7 mouse cellular contexts compared by ENCODE assay signal in the genomic region with DNA sequence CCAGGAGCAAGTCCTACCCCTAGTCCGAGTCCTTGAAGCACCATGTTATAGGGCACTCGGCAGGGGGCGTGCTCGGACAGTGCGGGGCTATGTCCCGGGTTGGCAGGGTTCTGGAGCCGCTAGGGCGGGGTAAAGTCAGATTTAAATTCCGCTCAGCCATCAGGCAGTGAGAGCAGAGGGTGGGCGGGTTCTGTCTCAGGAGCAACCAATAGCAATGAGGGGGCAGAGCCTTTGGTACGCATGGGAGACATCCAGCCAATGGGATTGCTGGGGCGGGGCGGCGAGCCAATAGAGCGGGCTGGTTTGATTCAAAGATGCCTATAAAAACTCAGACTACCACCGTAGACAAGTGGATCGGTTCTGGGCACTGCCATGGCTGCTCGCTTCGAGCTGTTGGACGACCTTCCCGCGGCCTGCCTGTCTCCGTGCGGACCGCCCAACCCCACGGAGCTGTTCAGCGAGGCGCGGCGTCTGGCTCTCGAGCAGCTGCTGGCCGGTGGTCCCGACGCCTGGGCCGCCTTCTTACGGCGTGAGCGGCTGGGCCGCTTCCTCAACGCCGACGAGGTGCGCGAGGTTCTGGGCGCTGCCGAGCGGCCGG. TPM values are rescaled to one million over a fixed set of nuclear protein-coding genes. Genes with fewer than 3 reads are reported as not detected.
DNase-seq lines count a peak whose midpoint lies in the region; ATAC-seq lines count a peak whose summit lies in the region.

A gene (plus strand): TSS at position 352 of the 598 bp plus-strand sequence.

- WGBS in embryonic facial prominence, embryonic 11.5 days = under 1% methylated on average over 48 of the region's 48 CpGs
- under 1% methylated on average over 48 of the region's 48 CpGs for WGBS in limb, embryonic 10.5 days
- under 1% methylated on average over 48 of the region's 48 CpGs for WGBS in midbrain, embryonic 13.5 days

- peak; percentile 98 for DNase-seq in adrenal gland, postnatal 14 days
- DNase-seq in embryonic facial prominence, embryonic 11.5 days (ENCODE audit: low spot score) = peak; percentile 97
- DNase-seq in kidney, adult 11 months = peak; percentile 96
- peak; percentile 94 for DNase-seq in limb, embryonic 10.5 days (ENCODE audit: low spot score)
- peak; percentile 91 for DNase-seq in spleen, adult 12 weeks (ENCODE audit: low spot score)

- H3K27me3 ChIP-seq in embryonic facial prominence, embryonic 11.5 days (ENCODE audit: control insufficient read depth, insufficient read depth, low read length) = no peaks in the 10 kb centered on the region
- H3K27me3 ChIP-seq in limb, embryonic 10.5 days (ENCODE audit: low read depth, poor library complexity, severe bottlenecking) = no peaks in the 10 kb centered on the region
- no peaks in the 10 kb centered on the region for H3K27me3 ChIP-seq in midbrain, embryonic 13.5 days

- H3K9ac ChIP-seq in embryonic facial prominence, embryonic 11.5 days (replicated peaks; ENCODE audit: low read length) = peak within 1 kb of the TSS; percentile 75
- H3K9ac ChIP-seq in midbrain, embryonic 13.5 days (replicated peaks) = peak within 1 kb of the TSS; percentile 73

- H3K4me1 ChIP-seq in embryonic facial prominence, embryonic 11.5 days (ENCODE audit: control insufficient read depth, insufficient read depth, low read length) = no peaks in the 10 kb centered on the region; the same call in 1 of the 2 replicates
- peaks cover 44% of the 10 kb centered on the region for H3K4me1 ChIP-seq in limb, embryonic 10.5 days
- H3K4me1 ChIP-seq in midbrain, embryonic 13.5 days (replicated peaks) = peaks cover 50% of the 10 kb centered on the region

- H3K4me2 ChIP-seq in embryonic facial prominence, embryonic 11.5 days (ENCODE audit: low read depth, low read length) = peak within 1 kb of the TSS; percentile 86
- peak within 1 kb of the TSS; percentile 97 for H3K4me2 ChIP-seq in midbrain, embryonic 13.5 days (replicated peaks)

- ATAC-seq in embryonic facial prominence, embryonic 11.5 days (replicated peaks; ENCODE audit: insufficient number of reproducible peaks, low FRiP score, low TSS enrichment, low read depth) = peak; percentile 97
- peak; percentile 89 for ATAC-seq in granulocyte monocyte progenitor cell, adult 5-6 weeks (replicated peaks; ENCODE audit: poor library complexity, severe bottlenecking)
- ATAC-seq in midbrain, embryonic 13.5 days = peak; percentile 97

- H3K36me3 ChIP-seq in embryonic facial prominence, embryonic 11.5 days (replicated peaks; ENCODE audit: control insufficient read depth, insufficient read depth, low read depth, low read length) = no peaks in the 10 kb centered on the region; the same call in 1 of the 2 replicates
- peaks cover 16% of the 10 kb centered on the region for H3K36me3 ChIP-seq in limb, embryonic 10.5 days
- no peaks in the 10 kb centered on the region for H3K36me3 ChIP-seq in midbrain, embryonic 13.5 days

- peak within 1 kb of the TSS; percentile 79 for H3K4me3 ChIP-seq in embryonic facial prominence, embryonic 11.5 days (ENCODE audit: low read depth, low read length)
- H3K4me3 ChIP-seq in limb, embryonic 10.5 days = peak within 1 kb of the TSS; percentile 85
- peak within 1 kb of the TSS; percentile 62 for H3K4me3 ChIP-seq in midbrain, embryonic 13.5 days (replicated peaks)

- no peaks in the 10 kb centered on the region for H3K9me3 ChIP-seq in embryonic facial prominence, embryonic 11.5 days (replicated peaks; ENCODE audit: control insufficient read depth, low read length)
- no peaks in the 10 kb centered on the region for H3K9me3 ChIP-seq in limb, embryonic 10.5 days (replicated peaks)
- H3K9me3 ChIP-seq in midbrain, embryonic 13.5 days = no peaks in the 10 kb centered on the region

- peak within 1 kb of the TSS; percentile 57; the same call in 1 of the 2 replicates for H3K27ac ChIP-seq in embryonic facial prominence, embryonic 11.5 days (replicated peaks; ENCODE audit: low read depth, low read length)
- H3K27ac ChIP-seq in limb, embryonic 10.5 days = peak within 1 kb of the TSS; percentile 93
- 0 out of 2 replicates have a peak within 1 kb of the TSS, but pooled peaks have one; percentile 47 for H3K27ac ChIP-seq in midbrain, embryonic 13.5 days

RNA-seq across cellular contexts. Expression of the gene that starts here (rescaled TPM):
- 5.8 TPM in 2 replicates for total RNA-seq in adrenal gland, postnatal 14 days (2021)
- 47.1 and 54.1 TPM in 2 replicates for polyA plus RNA-seq in embryonic facial prominence, embryonic 11.5 days (2014; fragmentation: Nextera tagmentation; extraction: Ambion mirVana)
- total RNA-seq in granulocyte monocyte progenitor cell, adult 5-6 weeks (2014; fragmentation: Nextera tagmentation) = 2.2 and 2.4 TPM in 2 replicates
- total RNA-seq in granulocyte monocyte progenitor cell, adult 5-6 weeks (2017) = 7.4 and 10.0 TPM in 2 replicates
- 47.7 and 53.3 TPM in 2 replicates for polyA plus RNA-seq in limb, embryonic 10.5 days (2016; fragmentation: Nextera tagmentation; extraction: Ambion mirVana)
- 16.6 and 17.6 TPM in 2 replicates for polyA plus RNA-seq in midbrain, embryonic 13.5 days (2015; fragmentation: Nextera tagmentation; extraction: Ambion mirVana)

Comparison
In these comparisons a context has a peak if more than half of its experiments do, and no peak if none do; other contexts are left out.
1. Peak in every context shown above with its lines: DNase-seq, ATAC-seq, H3K4me3 ChIP-seq and H3K27ac ChIP-seq.